Mouse (Mus musculus): Measurements from ENCODE around the gene Cib4. TPM values are rescaled to one million over a fixed set of nuclear protein-coding genes. Genes with fewer than 3 reads are reported as not detected.

Cib4 gene
- polyA plus RNA-seq, 1 experiment: not detected

DNA sequence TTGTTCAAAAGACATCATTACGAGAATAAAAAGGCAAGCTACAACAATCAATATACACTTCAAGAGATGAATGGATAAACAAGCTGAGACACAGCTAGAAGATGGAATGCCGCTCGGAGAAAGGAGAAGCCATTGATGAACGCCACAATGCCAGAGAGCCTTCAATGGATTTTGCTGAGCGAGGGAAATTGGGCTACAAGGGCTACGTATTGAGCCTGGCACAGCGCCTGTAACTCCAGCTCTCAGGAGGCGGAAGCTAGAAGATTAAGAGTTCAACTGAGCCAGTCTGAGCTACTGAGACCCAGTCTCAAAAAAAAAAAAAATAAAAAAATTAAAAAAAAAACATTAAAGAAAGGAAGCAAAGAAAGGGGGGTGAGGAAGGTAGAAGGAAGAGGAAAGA is 32.5 kb downstream of the Cib4 start:
- TF ChIP-seq CTCF (IDR thresholded peaks at IDR 0.05; ENCODE audit: borderline replicate concordance, insufficient read depth, low read depth, low read length): no peak
- no peak for TF ChIP-seq POLR2A (IDR thresholded peaks at IDR 0.05; ENCODE audit: borderline replicate concordance, insufficient read depth, low read length)
- DNase-seq: no peak
- Histone ChIP-seq H3K27me3 (ENCODE audit: control insufficient read depth, insufficient read depth, low read length) (no peaks in the 10 kb centered on the region), H3K27ac (ENCODE audit: insufficient read depth, low read length) (no peak overlapping the region), H3K4me1 (ENCODE audit: control insufficient read depth, insufficient read depth, low read length) (no peaks in the 10 kb centered on the region), H3K4me3 (replicated peaks; ENCODE audit: insufficient read depth, low read depth, low read length) (no peak overlapping the region)
- 56% methylated on average over 8 of the region's 8 CpGs for WGBS

- Histone ChIP-seq H3K4me3 (replicated peaks; ENCODE audit: insufficient read depth, low read depth, low read length) (no peak overlapping the region), H3K27me3 (ENCODE audit: control insufficient read depth, insufficient read depth, low read length) (no peaks in the 10 kb centered on the region), H3K4me1 (ENCODE audit: control insufficient read depth, insufficient read depth, low read length) (no peaks in the 10 kb centered on the region), H3K27ac (ENCODE audit: insufficient read depth, low read length) (no peak overlapping the region)
- no peak for DNase-seq
- WGBS: 66% methylated on average over 7 of the region's 7 CpGs
- TF ChIP-seq CTCF (IDR thresholded peaks at IDR 0.05; ENCODE audit: borderline replicate concordance, insufficient read depth, low read depth, low read length) (no peak), POLR2A (IDR thresholded peaks at IDR 0.05; ENCODE audit: borderline replicate concordance, insufficient read depth, low read length) (no peak)
Observed at GRCm38 (mm10) chr5:30497299-30497698, 48.3 kb downstream of the Cib4 start.

DNA sequence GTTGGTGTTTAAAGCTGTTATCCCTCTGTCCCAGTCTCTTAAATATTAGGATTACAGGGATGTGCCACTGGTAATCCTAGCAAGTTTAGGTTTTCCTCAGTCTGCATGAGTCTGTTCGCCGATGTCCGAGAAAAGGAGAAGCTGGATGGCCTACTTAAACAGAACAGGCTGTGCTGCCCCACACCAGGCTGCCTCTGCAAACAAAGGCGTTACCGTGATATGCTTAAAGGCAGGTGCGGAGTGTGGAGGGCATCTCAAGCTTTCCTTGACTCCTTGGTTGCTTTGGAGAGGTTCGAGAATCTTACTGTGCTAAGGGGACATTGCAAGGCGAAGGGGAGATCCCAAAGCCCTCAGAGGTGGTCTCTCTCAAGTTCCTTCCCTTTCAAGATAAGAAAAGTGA is 48.8 kb downstream of the Cib4 start:
- H3K4me3 ChIP-seq (replicated peaks; ENCODE audit: insufficient read depth, low read depth, low read length): no peak overlapping the region
- 89% methylated on average over 8 of the region's 8 CpGs for WGBS
- no peaks in the 10 kb centered on the region for H3K4me1 ChIP-seq (ENCODE audit: control insufficient read depth, insufficient read depth, low read length)
- no peak for TF ChIP-seq CTCF (IDR thresholded peaks at IDR 0.05; ENCODE audit: borderline replicate concordance, insufficient read depth, low read depth, low read length)
- TF ChIP-seq POLR2A (IDR thresholded peaks at IDR 0.05; ENCODE audit: borderline replicate concordance, insufficient read depth, low read length): no peak
- DNase-seq: no peak
- H3K27me3 ChIP-seq (ENCODE audit: control insufficient read depth, insufficient read depth, low read length): no peaks in the 10 kb centered on the region
- no peak overlapping the region for H3K27ac ChIP-seq (ENCODE audit: insufficient read depth, low read length)

- Histone ChIP-seq H3K4me3 (replicated peaks; ENCODE audit: insufficient read depth, low read depth, low read length) (no peak overlapping the region), H3K27me3 (ENCODE audit: control insufficient read depth, insufficient read depth, low read length) (no peaks in the 10 kb centered on the region), H3K4me1 (ENCODE audit: control insufficient read depth, insufficient read depth, low read length) (no peaks in the 10 kb centered on the region), H3K27ac (ENCODE audit: insufficient read depth, low read length) (no peak overlapping the region)
- WGBS: 75% methylated on average over 2 of the region's 2 CpGs
- DNase-seq: no peak
- TF ChIP-seq POLR2A (IDR thresholded peaks at IDR 0.05; ENCODE audit: borderline replicate concordance, insufficient read depth, low read length): no peak
- TF ChIP-seq CTCF (IDR thresholded peaks at IDR 0.05; ENCODE audit: borderline replicate concordance, insufficient read depth, low read depth, low read length): no peak
Observed at GRCm38 (mm10) chr5:30495288-30495687, 50.3 kb downstream of the Cib4 start.

- Histone ChIP-seq H3K4me1 (ENCODE audit: control insufficient read depth, insufficient read depth, low read length) (no peaks in the 10 kb centered on the region), H3K4me3 (replicated peaks; ENCODE audit: insufficient read depth, low read depth, low read length) (no peak overlapping the region), H3K27me3 (ENCODE audit: control insufficient read depth, insufficient read depth, low read length) (no peaks in the 10 kb centered on the region), H3K27ac (ENCODE audit: insufficient read depth, low read length) (no peak overlapping the region)
- DNase-seq: no peak
- WGBS: 82% methylated on average over 7 of the region's 7 CpGs
- TF ChIP-seq POLR2A (IDR thresholded peaks at IDR 0.05; ENCODE audit: borderline replicate concordance, insufficient read depth, low read length) (no peak), CTCF (IDR thresholded peaks at IDR 0.05; ENCODE audit: borderline replicate concordance, insufficient read depth, low read depth, low read length) (no peak)
Observed at GRCm38 (mm10) chr5:30494606-30495005, 51.0 kb downstream of the Cib4 start.

DNA sequence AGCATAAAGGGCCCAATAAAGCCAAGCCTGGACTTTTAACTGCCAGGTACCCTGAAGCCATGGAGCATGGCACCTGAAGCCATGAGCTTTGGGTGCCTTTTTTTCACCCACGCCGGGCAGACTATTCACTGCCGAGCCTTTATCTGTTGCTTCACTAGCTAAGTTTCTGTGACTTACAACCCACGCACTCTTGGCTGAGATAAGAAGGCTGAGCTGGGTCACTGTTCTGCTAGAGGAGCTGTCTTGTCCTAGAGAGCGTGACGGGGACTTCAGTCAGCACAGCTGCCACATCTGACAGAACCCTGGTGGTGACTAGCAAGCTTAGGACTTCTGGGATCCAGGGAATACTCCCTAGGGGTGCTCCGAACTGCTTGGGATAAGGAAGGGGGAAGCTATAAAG is 51.9 kb downstream of the Cib4 start:
- Histone ChIP-seq H3K27ac (ENCODE audit: insufficient read depth, low read length) (no peak overlapping the region), H3K27me3 (ENCODE audit: control insufficient read depth, insufficient read depth, low read length) (no peaks in the 10 kb centered on the region), H3K4me1 (ENCODE audit: control insufficient read depth, insufficient read depth, low read length) (no peaks in the 10 kb centered on the region), H3K4me3 (replicated peaks; ENCODE audit: insufficient read depth, low read depth, low read length) (no peak overlapping the region)
- no peak for TF ChIP-seq POLR2A (IDR thresholded peaks at IDR 0.05; ENCODE audit: borderline replicate concordance, insufficient read depth, low read length)
- no peak for TF ChIP-seq CTCF (IDR thresholded peaks at IDR 0.05; ENCODE audit: borderline replicate concordance, insufficient read depth, low read depth, low read length)
- DNase-seq: no peak
- WGBS: 65% methylated on average over 7 of the region's 7 CpGs

GRCm38 (mm10) chr5:30490845-30491244 is 54.8 kb downstream of the Cib4 start:
- no peak for DNase-seq
- Histone ChIP-seq H3K4me1 (ENCODE audit: control insufficient read depth, insufficient read depth, low read length) (no peaks in the 10 kb centered on the region), H3K4me3 (replicated peaks; ENCODE audit: insufficient read depth, low read depth, low read length) (no peak overlapping the region), H3K27me3 (ENCODE audit: control insufficient read depth, insufficient read depth, low read length) (no peaks in the 10 kb centered on the region), H3K27ac (ENCODE audit: insufficient read depth, low read length) (no peak overlapping the region)
- TF ChIP-seq POLR2A (IDR thresholded peaks at IDR 0.05; ENCODE audit: borderline replicate concordance, insufficient read depth, low read length) (no peak), CTCF (IDR thresholded peaks at IDR 0.05; ENCODE audit: borderline replicate concordance, insufficient read depth, low read depth, low read length) (no peak)
- 39% methylated on average over 5 of the region's 5 CpGs for WGBS

DNA sequence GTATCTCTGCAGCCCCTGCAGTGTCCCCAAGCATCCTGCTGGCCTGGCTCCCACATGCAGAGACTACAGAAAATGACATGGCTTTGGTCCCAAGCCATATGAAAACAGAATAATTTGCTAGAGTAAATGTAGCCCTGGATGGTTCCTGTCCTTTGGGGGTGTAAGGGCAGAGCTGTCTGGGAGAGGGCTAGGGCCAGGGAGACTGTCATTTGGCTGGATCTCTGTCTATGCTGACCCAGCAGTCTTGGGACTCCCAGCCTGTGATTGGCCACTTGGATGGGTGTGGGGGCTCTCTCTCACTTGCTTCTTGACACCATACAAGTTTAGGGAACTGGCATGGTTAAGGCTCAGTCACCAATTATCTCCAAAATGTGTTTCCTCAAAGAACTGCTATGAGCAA is 55.4 kb downstream of the Cib4 start:
- no peak overlapping the region for H3K27ac ChIP-seq (ENCODE audit: insufficient read depth, low read length)
- TF ChIP-seq POLR2A (IDR thresholded peaks at IDR 0.05; ENCODE audit: borderline replicate concordance, insufficient read depth, low read length) (no peak), CTCF (IDR thresholded peaks at IDR 0.05; ENCODE audit: borderline replicate concordance, insufficient read depth, low read depth, low read length) (no peak)
- no peak for DNase-seq
- H3K4me3 ChIP-seq (replicated peaks; ENCODE audit: insufficient read depth, low read depth, low read length): no peak overlapping the region
- no peaks in the 10 kb centered on the region for H3K27me3 ChIP-seq (ENCODE audit: control insufficient read depth, insufficient read depth, low read length)
- no peaks in the 10 kb centered on the region for H3K4me1 ChIP-seq (ENCODE audit: control insufficient read depth, insufficient read depth, low read length)
